Mouse (Mus musculus): ENCODE data around the gene Lmod2.

Lmod2 gene

DNA sequence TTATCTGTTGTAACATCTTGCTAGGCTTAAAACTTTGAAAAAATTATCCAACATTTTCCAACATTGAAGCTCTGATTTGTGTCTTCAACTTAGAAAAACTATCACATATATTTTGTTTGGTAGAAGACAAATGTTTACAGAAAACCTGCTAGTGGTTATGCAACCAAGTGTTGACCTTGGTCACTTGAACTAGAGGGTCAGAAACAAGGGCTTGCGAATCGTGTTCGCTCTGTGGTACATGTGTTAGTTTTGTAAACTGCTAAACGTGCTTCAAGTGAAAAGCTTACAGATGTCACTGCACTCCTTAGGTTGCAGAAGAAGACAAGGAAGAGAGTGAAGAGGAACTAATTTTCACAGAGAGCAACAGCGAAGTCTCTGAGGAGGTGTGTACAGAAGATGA lies 5.4 kb downstream of the Lmod2 start:
- WGBS = 88% methylated on average over 5 of the region's 5 CpGs

DNA sequence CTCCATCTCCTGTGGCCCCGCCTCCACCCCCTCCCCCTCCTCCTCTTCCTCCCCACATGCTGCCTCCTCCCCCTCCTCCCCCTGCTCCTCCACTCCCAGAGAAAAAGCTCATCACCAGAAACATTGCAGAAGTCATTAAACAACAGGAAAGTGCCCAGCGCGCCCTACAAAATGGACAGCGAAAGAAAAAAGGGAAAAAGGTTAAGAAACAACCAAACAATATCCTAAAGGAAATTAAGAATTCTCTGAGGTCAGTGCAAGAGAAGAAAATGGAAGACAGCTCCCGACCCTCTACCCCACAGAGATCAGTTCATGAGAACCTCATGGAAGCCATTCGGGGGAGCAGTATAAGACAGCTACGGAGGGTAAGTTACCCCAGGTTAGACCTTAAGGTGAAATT lies 6.7 kb downstream of the Lmod2 start:
- WGBS = 94% methylated on average over 7 of the region's 7 CpGs

DNA sequence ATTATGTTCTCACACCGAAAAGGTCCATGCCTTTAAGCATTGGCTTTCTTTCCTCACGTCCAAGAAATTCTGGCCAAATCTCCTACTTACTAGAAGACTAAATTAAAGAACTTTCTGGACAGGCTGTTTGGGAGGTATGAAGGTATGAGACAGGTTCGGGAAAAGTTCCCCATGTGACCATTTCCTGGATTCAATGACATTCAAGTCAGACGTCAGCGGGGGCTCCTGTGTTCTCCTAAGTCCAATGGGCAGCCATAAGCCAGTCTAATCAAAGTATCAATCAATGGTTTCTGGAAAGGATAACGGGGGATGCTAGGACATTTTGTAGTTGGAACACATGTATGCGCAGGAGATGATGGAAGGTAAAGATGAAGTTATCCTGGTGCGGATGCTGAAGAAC lies 8.1 kb downstream of the Lmod2 start:
- WGBS = 97% methylated on average over 8 of the region's 8 CpGs

DNA sequence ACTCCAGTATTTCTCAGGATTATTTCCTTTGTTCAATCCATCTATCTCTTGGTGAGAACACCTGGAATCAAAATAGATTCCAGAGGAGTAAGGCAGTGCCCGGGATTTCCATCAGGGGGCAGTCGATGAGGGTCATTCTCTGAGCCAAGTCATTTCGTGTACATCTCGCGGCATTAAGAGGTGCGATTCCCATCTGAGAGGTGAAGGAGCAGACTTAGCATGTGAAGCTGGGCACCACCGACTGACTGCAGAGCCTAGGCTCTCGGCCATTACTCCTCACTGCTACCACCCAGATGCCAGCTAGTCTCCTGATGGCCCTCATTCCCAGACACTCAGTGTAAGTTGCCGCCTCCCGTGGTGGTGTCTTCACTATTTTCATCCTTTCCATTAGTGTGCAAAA lies 8.9 kb downstream of the Lmod2 start:
- WGBS = 87% methylated on average over 10 of the region's 10 CpGs

DNA sequence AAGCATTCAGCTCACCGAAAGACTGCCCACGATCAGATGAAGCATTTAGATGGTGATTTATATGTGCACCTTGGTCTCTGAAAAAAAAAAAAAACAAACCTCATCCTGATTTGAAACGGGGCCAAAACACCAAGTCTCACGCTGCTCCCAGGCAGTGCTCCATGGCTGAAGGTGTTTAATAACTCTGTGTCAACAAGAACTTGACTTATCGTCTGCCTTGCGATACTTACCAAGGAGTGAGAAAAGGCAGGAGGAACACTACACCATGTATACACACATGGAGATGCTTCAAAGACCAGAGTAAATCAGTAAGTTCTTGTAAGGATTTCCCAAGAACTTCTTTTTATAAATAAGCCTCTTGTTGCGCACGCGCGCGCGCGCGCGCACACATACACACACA lies 10.0 kb downstream of the Lmod2 start:
- 85% methylated on average over 15 of the region's 15 CpGs for whole genome bisulfite sequencing

DNA sequence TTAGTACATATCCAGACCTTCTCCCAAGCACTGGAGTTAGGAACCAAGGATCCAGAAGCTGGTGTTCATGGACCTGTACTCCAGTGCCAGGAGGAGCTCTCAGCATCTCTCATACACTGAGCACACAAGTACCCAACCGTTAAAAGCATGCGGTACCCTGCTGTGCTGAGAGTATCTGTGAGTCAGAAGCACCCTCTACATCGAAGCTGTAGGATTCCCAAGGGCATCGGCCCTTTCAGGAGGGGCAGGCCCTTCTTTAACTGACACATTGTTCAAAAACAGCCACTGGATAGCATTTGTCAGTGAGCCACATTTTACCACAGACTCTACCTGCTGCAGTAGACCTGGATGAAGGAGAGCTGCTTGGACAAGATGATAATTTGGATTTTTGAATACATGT lies 10.6 kb downstream of the Lmod2 start:
- 70% methylated on average over 4 of the region's 4 CpGs for WGBS

DNA sequence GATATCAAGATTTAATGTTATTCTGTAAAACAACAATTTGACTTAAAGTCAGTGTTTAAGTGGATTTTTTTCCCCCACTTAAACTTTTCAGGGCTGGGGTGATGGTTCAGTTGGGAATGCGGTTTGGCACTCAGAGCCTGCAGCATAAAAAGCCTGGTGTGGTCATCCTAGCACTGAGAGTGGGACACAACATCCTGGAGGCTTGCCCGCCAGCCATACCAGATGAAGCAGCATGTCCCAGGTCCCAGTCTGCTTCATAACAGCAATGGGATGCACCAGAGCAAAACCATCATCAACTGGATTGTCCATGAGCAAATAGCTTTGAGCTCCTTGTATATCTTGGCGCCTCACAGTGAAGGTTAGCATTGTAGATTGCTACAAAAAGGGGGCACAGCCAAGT lies 11.1 kb downstream of the Lmod2 start:
- WGBS = 92% methylated on average over 3 of the region's 3 CpGs

DNA sequence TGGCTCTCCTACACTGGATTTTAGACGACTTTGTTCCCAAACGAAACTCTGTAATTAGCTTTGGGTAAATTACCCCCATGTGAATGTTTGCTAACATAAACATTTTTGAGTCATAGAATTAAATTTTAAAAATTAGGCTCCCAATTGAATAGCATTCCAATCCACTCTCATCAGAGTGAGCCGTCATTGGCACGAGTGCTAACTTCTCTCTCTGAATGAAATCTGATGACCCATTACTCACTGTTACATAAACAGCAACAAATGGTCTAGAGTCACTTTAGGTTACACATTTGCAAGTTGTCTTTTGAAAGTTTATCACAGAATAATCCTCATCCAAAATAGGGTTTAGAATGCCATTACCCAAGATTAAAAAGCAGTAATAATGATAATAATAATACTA lies 12.0 kb downstream of the Lmod2 start:
- 71% methylated on average over 4 of the region's 4 CpGs for WGBS

DNA sequence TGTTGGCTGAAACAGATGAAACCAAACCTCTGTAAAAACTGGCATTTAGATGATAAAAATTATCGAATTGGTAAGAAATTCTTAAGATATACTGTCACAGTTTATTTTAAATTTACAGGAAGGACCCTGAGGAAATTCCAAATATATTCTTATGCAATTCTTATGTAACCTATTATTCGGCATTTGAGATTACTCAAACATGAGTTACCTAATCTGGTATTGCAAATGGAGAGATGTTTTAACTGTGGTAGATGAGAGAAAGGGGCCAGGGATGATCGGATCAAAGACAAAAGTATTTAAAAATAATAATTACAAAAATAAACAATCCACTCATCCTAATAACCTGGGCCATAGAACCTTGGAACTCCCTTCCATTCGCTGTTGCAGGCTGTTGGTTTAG lies 12.8 kb downstream of the Lmod2 start:
- 86% methylated on average over 4 of the region's 4 CpGs for WGBS

DNA sequence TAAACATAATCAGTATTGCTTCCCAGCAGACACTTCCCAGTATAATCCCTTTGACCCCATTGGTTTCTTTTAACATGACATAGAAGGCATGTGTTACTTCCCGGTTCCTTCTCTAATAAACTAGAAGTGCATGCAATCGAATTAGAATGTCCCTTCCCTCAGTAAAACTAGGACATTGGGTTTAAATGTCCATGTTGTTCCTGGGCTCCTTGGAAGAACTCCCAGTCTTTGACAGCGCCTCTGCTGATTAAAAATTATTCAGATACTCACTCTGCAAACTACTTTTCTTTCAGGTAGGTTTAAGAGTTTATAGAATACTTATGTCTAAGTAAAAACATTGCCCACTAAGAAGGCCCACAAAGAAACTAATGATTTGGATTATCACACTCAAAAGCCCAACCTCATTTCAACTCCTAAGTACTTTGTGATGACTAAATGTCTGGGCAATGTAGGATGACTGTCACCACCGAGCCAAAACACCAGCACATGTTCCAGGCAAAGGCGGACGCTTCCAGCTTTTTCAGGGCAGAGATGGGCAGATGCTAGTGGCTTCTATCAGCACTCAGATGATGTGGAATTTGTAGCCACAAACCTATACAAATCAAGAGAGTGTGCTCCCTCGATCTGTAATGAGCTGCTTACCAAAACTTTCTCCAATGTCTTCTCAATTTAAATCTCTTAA lies 14.7 kb downstream of the Lmod2 start:
- 58% methylated on average over 7 of the region's 7 CpGs for WGBS

DNA sequence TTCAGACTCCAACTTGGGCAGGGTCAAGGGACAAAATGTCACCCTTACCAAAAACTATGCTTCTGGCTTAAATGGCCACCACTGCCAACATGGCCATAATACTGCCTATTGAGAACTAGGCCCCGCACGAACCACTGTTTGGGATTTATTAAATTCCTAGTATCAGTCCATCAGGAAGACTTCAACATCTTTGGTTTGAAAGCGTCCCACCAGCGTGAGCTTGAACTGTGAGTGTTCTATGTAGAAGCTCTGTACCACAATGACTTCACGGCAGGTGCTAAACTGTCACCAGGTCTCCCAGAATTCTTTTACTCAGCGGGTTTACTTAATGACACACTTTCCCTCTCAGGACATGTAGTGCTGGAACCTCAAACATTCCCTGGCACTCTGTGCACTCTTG lies 15.8 kb downstream of the Lmod2 start:
- 97% methylated on average over 6 of the region's 6 CpGs for WGBS

DNA sequence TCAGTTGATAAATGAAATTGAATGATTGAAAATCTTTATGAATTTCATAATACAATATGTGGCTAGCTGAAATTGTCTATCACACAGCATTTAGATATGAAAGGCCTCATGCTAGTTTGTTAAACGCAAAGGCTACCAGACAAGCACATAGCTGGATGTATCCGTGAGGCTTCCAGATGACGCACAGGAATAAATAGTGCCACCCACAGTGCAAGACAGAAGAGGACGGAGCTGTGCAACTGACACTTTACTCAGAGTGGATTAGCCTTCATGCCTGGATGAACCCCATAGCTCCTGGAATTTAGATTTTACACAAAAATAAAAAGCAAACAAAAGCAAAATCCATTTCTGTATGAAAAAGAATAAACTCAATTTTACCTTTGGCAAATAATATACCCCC lies 16.4 kb downstream of the Lmod2 start:
- 36% methylated on average over 4 of the region's 4 CpGs for WGBS

DNA sequence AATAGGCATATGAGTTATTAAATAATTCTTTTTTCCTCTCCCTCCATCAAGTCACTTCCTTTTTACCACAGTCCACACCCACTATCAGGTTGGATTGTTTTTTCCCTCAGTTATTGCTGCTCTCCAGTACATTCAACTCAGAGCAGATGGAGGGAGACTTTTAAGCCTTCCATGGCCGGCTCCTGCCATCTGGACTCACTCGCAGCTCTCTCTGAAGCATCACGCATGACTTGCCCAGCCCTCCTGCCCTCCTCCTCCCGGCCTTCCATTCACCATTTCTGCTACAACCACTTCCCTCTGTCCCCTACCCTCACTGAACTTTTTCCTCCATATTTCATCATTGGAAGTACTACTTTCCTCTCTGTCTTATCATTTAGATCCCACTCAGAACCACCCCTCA lies 19.2 kb downstream of the Lmod2 start:
- WGBS = 45% methylated on average over 4 of the region's 4 CpGs

DNA sequence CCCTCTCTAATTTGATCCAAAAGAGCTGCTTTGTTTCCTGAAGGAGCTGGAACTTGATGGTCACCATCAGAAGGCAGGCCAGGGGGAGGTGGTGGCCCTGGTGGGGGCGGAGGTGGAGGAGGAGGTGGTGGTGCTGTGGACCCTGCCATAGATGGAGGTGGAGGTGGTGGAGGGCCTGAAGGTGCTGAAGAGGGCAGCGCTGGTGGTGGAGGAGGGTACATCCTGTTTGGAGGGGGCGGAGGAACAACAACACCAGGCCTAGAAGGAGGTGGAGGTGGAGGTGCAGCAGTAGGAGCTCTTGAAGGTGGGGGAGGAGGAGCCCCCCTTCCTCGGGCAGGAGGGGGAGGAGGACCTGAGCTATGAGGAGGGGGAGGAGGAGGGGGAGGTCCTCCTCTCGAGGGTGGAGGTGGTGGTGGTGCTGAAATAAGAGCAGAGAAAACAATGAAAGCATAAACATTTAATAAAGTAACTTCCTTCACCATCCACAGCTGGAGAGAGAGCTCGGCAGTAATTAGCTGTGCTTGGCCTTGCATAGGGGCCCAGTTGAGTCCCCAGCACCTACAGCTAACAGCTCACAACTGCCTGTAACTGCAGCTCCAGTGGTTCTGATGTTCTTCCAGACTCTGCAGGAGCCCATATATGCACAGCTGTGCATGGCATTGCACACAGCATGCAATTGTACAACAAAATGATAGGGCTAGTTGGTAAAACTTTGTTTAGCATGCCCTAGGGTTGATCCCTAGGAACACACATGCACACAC lies 21.9 kb downstream of the Lmod2 start:
- WGBS = 64% methylated on average over 6 of the region's 6 CpGs

DNA sequence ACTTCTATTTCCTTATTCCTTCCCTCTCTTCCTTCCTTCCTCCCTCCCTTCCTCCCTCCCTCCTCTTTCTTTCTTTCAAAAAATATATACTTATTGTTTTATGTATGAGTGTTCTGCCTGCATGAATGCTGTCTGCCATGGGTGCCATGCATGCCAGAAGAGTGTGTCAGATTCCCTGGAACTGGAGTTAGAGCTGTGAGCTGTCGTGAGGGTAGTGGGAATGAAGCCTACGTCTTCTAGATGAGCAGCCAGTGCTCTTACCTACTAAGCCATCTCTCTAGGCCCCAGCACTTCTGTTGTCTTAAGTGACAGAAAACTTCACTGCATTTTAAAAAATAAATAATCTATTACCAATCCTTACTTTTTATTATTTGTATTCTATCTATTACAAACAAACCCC lies 23.4 kb downstream of the Lmod2 start:
- 71% methylated on average over 2 of the region's 2 CpGs for WGBS

DNA sequence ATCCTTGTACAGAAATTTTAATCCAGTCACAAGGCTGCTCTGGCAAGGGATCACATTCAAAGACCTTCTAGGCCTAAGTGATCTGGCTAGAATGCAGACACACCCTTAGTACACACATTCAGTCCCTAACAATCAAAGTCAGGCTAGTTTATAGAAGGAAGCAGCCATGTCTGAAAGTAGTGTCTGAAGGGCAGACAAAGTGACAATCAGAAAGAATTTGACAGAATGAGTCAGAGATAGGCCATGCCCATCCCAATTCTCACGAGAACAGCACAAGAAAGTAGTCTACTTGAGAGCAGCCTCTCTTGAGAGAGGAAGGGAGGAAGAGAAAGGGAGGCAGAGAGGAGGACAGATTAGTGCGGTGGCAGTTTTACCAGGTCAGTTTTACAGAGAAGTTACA lies 24.5 kb downstream of the Lmod2 start:
- WGBS = 85% methylated on average over 2 of the region's 2 CpGs

DNA sequence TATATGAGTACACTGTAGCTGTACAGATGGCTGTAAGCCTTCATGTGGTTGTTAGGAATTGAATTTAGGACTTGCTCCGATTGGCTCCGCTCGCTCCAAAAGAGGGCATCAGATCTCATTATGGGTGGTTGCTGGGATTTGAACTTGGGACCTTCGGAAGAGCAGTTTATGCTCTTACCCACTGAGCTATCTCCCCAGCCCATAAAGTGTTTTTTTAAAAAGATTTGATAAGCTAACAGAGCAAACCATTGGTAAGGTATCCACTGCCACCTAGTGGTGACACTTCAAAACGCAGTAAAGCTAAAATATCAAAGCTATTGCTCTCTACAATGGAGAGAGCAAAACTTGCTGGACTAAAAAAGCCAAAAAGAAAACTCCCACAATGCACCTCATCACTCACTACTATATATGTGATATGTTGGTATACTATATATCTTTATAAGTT lies 30.0 kb downstream of the Lmod2 start:
- 44% methylated on average over 5 of the region's 5 CpGs for WGBS

DNA sequence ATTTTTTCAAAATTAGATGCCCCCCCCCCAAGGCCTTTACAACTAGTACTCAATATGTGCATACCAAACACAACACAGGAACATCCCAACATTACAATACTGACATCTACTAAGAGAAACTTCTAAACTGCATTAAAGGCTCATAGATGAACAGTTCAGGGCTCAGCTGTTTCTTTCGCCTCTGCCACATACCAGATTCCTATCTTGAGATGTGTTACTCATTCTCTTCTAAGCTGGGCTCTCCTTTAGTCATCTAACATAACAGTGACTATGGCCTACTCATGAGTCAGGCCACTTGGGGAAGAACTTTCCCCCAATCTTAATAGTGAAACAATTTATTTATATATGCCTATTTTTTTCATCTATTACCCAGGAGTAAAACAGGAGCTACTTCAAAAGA lies 30.9 kb downstream of the Lmod2 start:
- WGBS = 49% methylated on average over 1 of the region's 1 CpGs

DNA sequence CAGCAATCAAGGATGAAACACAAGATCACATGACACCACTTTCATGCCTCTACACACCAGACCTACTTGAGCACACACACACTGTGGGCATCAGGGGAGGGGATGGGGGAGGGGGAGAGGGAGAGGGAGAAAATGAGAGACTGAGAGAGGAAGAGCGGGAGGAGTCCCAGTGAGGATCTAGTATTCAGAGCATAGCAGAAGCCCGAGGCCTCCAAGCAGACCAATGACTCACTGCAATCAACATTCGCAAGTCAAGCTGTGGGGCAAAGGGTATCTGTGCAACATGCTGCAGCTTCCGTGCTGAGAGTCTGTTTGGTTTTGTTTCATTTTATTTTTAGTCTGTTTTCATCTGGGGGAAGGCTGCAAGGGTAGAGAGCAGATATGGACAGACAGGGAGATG lies 34.5 kb downstream of the Lmod2 start:
- 53% methylated on average over 4 of the region's 4 CpGs for WGBS

DNA sequence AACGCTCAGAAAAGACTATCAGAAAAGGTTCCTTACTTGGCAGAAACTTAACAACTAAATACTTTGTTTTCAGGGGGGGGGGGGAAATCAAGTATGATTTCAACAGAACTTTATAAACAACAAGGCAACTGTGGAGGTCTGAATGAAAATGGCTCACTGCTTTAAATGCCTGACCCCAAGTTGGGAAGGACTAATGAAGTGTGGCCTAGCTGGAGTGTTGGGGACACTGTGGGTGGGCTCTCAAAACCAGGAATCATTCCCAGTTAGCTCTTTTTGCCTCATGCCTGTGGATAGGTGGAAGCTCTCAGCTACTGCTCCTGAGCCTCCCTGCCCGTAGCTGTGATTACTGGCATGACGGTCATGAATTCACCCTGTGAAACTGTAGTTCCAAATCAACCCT lies 36.5 kb downstream of the Lmod2 start:
- WGBS = 81% methylated on average over 3 of the region's 3 CpGs

DNA sequence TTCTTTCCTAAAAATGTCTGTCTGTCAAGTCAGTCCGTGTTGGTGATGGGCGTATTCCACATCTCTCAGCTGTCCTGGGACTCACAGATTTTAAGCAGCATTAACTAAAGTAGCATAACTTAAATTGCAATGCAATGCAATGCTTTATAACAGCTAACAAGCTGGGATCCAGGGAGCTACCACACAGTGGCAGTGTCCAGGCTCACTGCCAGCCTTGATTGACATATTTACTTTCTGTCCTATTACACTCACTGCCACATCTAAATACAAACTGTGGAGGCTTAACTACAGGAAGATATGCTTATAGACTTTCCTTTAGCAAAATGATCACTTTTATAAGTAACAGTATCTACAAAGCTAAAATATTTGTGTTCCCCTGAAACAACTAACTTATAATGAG lies 38.3 kb downstream of the Lmod2 start:
- 62% methylated on average over 2 of the region's 2 CpGs for WGBS

DNA sequence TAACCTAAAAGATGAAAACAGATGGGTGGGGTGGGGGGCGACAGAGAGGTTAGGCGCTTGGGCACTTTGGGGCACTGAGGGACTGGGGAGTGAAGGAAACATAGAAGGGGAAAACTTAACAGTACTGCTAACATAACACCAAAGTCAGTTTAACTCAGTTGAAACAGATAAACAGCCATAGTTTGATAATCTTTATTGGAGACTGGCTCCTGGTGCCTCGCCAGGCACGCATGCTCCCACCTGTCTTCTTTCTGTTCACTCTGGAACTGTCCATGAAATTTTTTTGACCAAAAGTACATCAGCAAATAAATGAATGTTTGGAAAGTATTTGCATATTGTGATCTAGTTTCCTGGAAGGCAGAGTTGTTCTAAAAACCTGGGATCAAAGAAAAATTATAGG lies 43.7 kb downstream of the Lmod2 start:
- 92% methylated on average over 4 of the region's 4 CpGs for WGBS

DNA sequence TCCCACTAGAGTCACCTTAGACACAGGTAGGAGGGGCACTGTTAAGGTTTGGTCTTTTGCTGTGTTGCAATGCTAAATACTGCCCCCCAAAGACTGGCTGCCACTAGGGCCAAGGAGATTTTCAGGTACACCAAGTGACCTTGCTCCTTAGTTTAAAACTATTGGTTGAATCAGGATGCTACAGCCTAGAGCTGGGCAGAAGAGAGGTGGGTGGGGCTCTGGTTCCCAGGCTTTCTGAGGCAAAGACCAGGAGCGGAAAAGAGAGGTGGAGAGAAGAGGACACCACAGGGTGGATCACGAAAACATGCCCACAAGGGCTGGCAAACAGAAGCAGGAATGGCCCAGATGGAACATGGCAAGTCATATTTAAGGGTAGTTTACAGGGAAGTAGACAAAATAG lies 44.6 kb downstream of the Lmod2 start:
- 75% methylated on average over 2 of the region's 2 CpGs for WGBS

DNA sequence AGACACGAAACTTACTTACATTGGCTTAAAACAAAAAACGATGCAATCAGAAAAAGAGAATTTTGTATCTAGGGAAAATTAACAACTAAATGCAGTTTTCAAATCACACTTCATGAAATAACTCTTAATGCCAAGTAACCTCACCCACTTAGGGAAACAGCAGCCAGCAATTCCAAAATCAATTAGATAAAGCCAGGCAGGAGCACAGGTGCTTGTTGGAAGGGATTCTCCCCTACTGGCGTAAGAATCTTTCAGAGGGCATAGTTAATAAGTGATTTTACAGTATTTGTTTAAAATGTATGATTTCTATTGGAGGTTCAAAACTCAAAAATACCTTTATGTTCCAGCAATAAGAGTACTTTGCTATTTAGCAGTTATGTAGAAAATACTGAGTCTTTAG lies 45.4 kb downstream of the Lmod2 start:
- 86% methylated on average over 3 of the region's 3 CpGs for WGBS

Data from cerebral cortex, adult 2 months (tissue).